Mouse (Mus musculus) midbrain, embryonic 14.5 days (tissue): Measurements from ENCODE around the gene Crtam. TPM values are rescaled to one million over a fixed set of nuclear protein-coding genes. Genes with fewer than 3 reads are reported as not detected.
A peak's percentile ranks its signal among the peaks of the same experiment; 100 is the strongest.

Experiments
- ATAC-seq: fragments of 200-750 bp; cut with Nextera tagmentation; 2 replicates; pipeline ENCODE4 v1.8.0; 2017; ENCODE audit warnings: moderate number of reproducible peaks, moderate library complexity; ENCODE audit not compliant: low FRiP score, low TSS enrichment
- DNase-seq: peaks from one replicate; pipeline ENCODE4 v3.0.0-alpha.2; 2015
- H3K27ac ChIP-seq: fragments of 300-500 bp; sonication (generic); replicated peaks from 2 replicates; pipeline ENCODE4 v1.5.1; 2014; ENCODE audit warnings: mild to moderate bottlenecking, low read depth, low read length, moderate library complexity
- H3K27me3 ChIP-seq: fragments of 300-500 bp; sonication (generic); 2 replicates; pipeline ENCODE4 v1.6.1; 2014; ENCODE audit warnings: low read length, control low read depth, mixed read lengths; ENCODE audit not compliant: control insufficient read depth, insufficient read depth
- H3K36me3 ChIP-seq: fragments of 300-500 bp; sonication (generic); 2 replicates; pipeline ENCODE4 v1.6.1; 2014; ENCODE audit warnings: low read length, control low read depth; ENCODE audit not compliant: control insufficient read depth, insufficient read depth
- H3K4me1 ChIP-seq: fragments of 300-500 bp; sonication (generic); 2 replicates; pipeline ENCODE4 v1.6.1; 2014; ENCODE audit warnings: mild to moderate bottlenecking, antibody characterized with exemption, low read length, control low read depth; ENCODE audit not compliant: control insufficient read depth, insufficient read depth
- H3K4me2 ChIP-seq: fragments of 300-500 bp; sonication (generic); 2 replicates; pipeline ENCODE4 v1.6.1; 2014; ENCODE audit warnings: mild to moderate bottlenecking, low read length, moderate library complexity
- H3K4me3 ChIP-seq: fragments of 300-500 bp; sonication (generic); replicated peaks from 2 replicates; pipeline ENCODE4 v1.5.1; 2014; ENCODE audit warnings: low read depth, low read length
- H3K9ac ChIP-seq: fragments of 300-500 bp; sonication (generic); replicated peaks from 2 replicates; pipeline ENCODE4 v1.6.1; 2014; ENCODE audit warnings: mild to moderate bottlenecking, low read length, moderate library complexity
- H3K9me3 ChIP-seq: fragments of 300-500 bp; sonication (generic); 2 replicates; pipeline ENCODE4 v1.6.1; 2016; ENCODE audit warnings: low read length, control low read depth, mixed read lengths; ENCODE audit not compliant: control insufficient read depth
- whole genome bisulfite sequencing: fragments of 180-500 bp; shearing (Covaris S2); extraction: QIAGEN DNeasy Blood & Tissue Kit; methylation state at CpG from one replicate; pipeline ENCODE4 v1.1.7; 2014; 5-methylcytosine and 5-hydroxymethylcytosine counted together
- polyA plus RNA-seq: library from polyadenylated mRNA; unstranded; fragments of >200 nt; fragmentation: Nextera tagmentation; extraction: Ambion mirVana; gene quantifications from 2 replicates; pipeline ENCODE4 v1.2.1, GENCODE M21; 2014

Crtam gene
- polyA plus RNA-seq, 1 experiment from 2014 or later: 0.18 TPM

- H3K9me3 ChIP-seq: no peaks in the 10 kb centered on the region
- 84% methylated on average over 3 of the region's 3 CpGs for WGBS
- no peaks in the 10 kb centered on the region for H3K4me1 ChIP-seq
- H3K27ac ChIP-seq: no peak overlapping the region
- ATAC-seq (no peak), DNase-seq (no peak)
- no peak overlapping the region for H3K4me3 ChIP-seq
- H3K9ac ChIP-seq: no peak overlapping the region
- H3K36me3 ChIP-seq: 0 out of 2 replicates have a peak, but pooled peaks cover 10% of the 10 kb centered on the region
- H3K27me3 ChIP-seq: no peaks in the 10 kb centered on the region
- no peak overlapping the region for H3K4me2 ChIP-seq
Observed at GRCm38 (mm10) chr9:41020486-41020885, 16.1 kb upstream of the Crtam start.

- Histone ChIP-seq H3K4me2 (no peak overlapping the region), H3K9ac (no peak overlapping the region), H3K36me3 (0 out of 2 replicates have a peak, but pooled peaks cover 3% of the 10 kb centered on the region), H3K9me3 (no peaks in the 10 kb centered on the region), H3K27me3 (no peaks in the 10 kb centered on the region), H3K4me3 (no peak overlapping the region), H3K4me1 (peaks cover 29% of the 10 kb centered on the region), H3K27ac (peak overlapping the region; percentile 69)
- ATAC-seq (no peak), DNase-seq (peak; percentile 25)
- 14% methylated on average over 4 of the region's 4 CpGs for WGBS
Observed at GRCm38 (mm10) chr9:41014512-41014911, 10.1 kb upstream of the Crtam start.

- H3K4me3 ChIP-seq: no peak overlapping the region
- no peaks in the 10 kb centered on the region for H3K9me3 ChIP-seq
- H3K27ac ChIP-seq: peak overlapping the region; percentile 86
- no peak overlapping the region for H3K9ac ChIP-seq
- H3K27me3 ChIP-seq: no peaks in the 10 kb centered on the region
- ATAC-seq: no peak
- H3K4me1 ChIP-seq: peaks cover 29% of the 10 kb centered on the region
- WGBS: 28% methylated on average over 5 of the region's 5 CpGs
- H3K36me3 ChIP-seq: 0 out of 2 replicates have a peak, but pooled peaks cover 3% of the 10 kb centered on the region
- peak overlapping the region; percentile 36 for H3K4me2 ChIP-seq
- peak; percentile 32 for DNase-seq
Observed at GRCm38 (mm10) chr9:41012456-41012855, 8.0 kb upstream of the Crtam start.

GRCm38 (mm10) chr9:41011512-41012436 is 7.3 kb upstream of the Crtam start:
- peak; percentile 84 for ATAC-seq
- Histone ChIP-seq H3K27ac (peak overlapping the region; percentile 86), H3K36me3 (0 out of 2 replicates have a peak, but pooled peaks cover 3% of the 10 kb centered on the region), H3K4me3 (no peak overlapping the region), H3K4me2 (peak overlapping the region; percentile 36), H3K4me1 (peaks cover 29% of the 10 kb centered on the region), H3K27me3 (no peaks in the 10 kb centered on the region), H3K9ac (no peak overlapping the region), H3K9me3 (no peaks in the 10 kb centered on the region)
- peak; percentile 85 for DNase-seq
- 10% methylated on average over 13 of the region's 13 CpGs for WGBS

- Histone ChIP-seq H3K36me3 (no peaks in the 10 kb centered on the region), H3K4me2 (no peak overlapping the region), H3K4me3 (no peak overlapping the region), H3K9me3 (no peaks in the 10 kb centered on the region), H3K4me1 (peaks cover 23% of the 10 kb centered on the region), H3K9ac (no peak overlapping the region), H3K27me3 (no peaks in the 10 kb centered on the region), H3K27ac (no peak overlapping the region)
- WGBS: 12% methylated on average over 1 of the region's 1 CpGs
- ATAC-seq: no peak
- DNase-seq: no peak
Observed at GRCm38 (mm10) chr9:41007785-41008184, 3.4 kb upstream of the Crtam start.

GRCm38 (mm10) chr9:40997116-40997779 is 7.2 kb downstream of the Crtam start:
- Histone ChIP-seq H3K4me1 (no peaks in the 10 kb centered on the region), H3K4me2 (no peak overlapping the region), H3K27me3 (no peaks in the 10 kb centered on the region), H3K36me3 (no peaks in the 10 kb centered on the region), H3K4me3 (no peak overlapping the region), H3K27ac (no peak overlapping the region), H3K9me3 (no peaks in the 10 kb centered on the region), H3K9ac (no peak overlapping the region)
- DNase-seq: no peak
- 91% methylated on average over 7 of the region's 7 CpGs for WGBS
- ATAC-seq: no peak

- Histone ChIP-seq H3K36me3 (no peaks in the 10 kb centered on the region), H3K27ac (no peak overlapping the region), H3K4me2 (no peak overlapping the region), H3K9me3 (no peaks in the 10 kb centered on the region), H3K27me3 (no peaks in the 10 kb centered on the region), H3K4me1 (0 out of 2 replicates have a peak, but pooled peaks cover 4% of the 10 kb centered on the region), H3K4me3 (no peak overlapping the region), H3K9ac (no peak overlapping the region)
- no peak for ATAC-seq
- no peak for DNase-seq
- 90% methylated on average over 5 of the region's 5 CpGs for WGBS
Observed at GRCm38 (mm10) chr9:40994075-40994474, 10.4 kb downstream of the Crtam start.

GRCm38 (mm10) chr9:40991511-40991910 is 12.9 kb downstream of the Crtam start:
- no peaks in the 10 kb centered on the region for H3K9me3 ChIP-seq
- H3K27ac ChIP-seq: no peak overlapping the region
- H3K27me3 ChIP-seq: no peaks in the 10 kb centered on the region
- ATAC-seq: no peak
- 90% methylated on average over 6 of the region's 6 CpGs for WGBS
- no peak overlapping the region for H3K4me3 ChIP-seq
- no peak overlapping the region for H3K4me2 ChIP-seq
- H3K4me1 ChIP-seq: 0 out of 2 replicates have a peak, but pooled peaks cover 4% of the 10 kb centered on the region
- H3K9ac ChIP-seq: no peak overlapping the region
- H3K36me3 ChIP-seq: no peaks in the 10 kb centered on the region
- no peak for DNase-seq
